Mouse (Mus musculus) megakaryocyte, embryonic 14.5 days (primary cell): ENCODE measurements at regions not wholly inside any gene's neighbourhood (a gene's known extent, or its start where the extent isn't known, plus 50 kb on each side); places are given as distances from the start of the nearest gene placed in this dataset.

ENCODE experiments used
- FLI1 ChIP-seq: IDR thresholded peaks from 2 replicates; pipeline ENCODE4 v1.6.1; 2012; ENCODE audit warnings: low read length, inconsistent platforms, mixed read lengths
- GATA1 ChIP-seq: IDR thresholded peaks from 3 replicates; pipeline ENCODE4 v1.6.1; 2012; ENCODE audit warnings: mixed read lengths, low read length, inconsistent platforms, borderline replicate concordance

DNA sequence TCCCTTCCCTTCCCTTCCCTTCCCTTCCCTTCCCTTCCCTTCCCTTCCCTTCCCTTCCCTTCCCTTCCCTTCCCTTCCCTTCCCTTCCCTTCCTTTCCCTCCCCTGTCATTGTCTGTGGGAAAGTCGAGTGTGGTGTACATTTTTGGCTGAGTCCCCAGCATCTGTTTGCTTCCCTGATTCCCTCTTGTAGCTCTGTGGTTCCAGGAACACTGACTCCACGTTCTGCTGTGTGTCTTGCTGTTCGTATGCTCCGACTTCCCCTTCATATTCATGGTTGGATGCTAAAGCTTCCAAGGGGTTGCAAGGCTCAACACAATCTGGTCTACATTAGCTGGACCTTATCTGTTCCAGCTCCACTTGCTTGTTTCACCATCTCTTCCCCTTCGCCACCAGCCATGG is 150.2 kb upstream of the Lrig1 start:
- TF ChIP-seq GATA1 (no peak), FLI1 (no peak)
